Mouse (Mus musculus): ENCODE measurements at regions not wholly inside any gene's neighbourhood (a gene's known extent, or its start where the extent isn't known, plus 50 kb on each side); places are given as distances from the start of the nearest gene placed in this dataset.

DNA sequence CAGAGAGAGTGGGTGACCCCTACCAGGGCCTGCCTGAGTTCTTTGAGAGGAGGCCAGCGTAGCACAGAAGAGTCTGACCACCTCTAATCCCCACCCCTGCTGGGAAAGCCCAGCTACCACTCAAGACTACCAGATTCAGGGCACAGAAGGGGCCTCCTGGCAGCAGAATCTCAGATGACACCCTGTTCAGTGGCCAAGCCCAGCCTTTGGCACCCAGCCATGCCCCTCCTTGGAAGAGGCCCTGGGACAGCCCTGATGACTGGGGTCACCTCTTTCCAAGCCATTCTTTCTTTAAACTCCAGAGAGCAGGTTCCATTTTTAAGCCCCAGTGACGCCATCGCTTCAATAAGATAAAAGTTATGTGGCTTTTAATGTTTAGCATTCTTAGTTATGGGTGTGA is 359.8 kb downstream of the Matn1 start:
- no peak overlapping the region for H3K4me3 ChIP-seq (ENCODE audit: low read depth, low read length)
- peak overlapping the region; percentile 0; the same call in 1 of the 2 replicates for H3K4me2 ChIP-seq (ENCODE audit: low read depth)
- 66% methylated on average over 3 of the region's 3 CpGs for WGBS
- H3K27ac ChIP-seq (ENCODE audit: low read depth, low read length) = peak overlapping the region; percentile 59
- H3K4me1 ChIP-seq (ENCODE audit: insufficient read depth) = peaks cover 20% of the 10 kb centered on the region
- no peaks in the 10 kb centered on the region for H3K36me3 ChIP-seq (ENCODE audit: insufficient read depth)
- no peak for TF ChIP-seq CTCF (IDR thresholded peaks at IDR 0.05; ENCODE audit: low read depth)
- ATAC-seq (peak; percentile 10; the same call in 1 of the 2 replicates), DNase-seq (peak; percentile 36)
- no peaks in the 10 kb centered on the region for H3K27me3 ChIP-seq (ENCODE audit: insufficient read depth, low read length)
- H3K9ac ChIP-seq = no peak overlapping the region
- H3K9me3 ChIP-seq (ENCODE audit: low read length) = no peaks in the 10 kb centered on the region

DNA sequence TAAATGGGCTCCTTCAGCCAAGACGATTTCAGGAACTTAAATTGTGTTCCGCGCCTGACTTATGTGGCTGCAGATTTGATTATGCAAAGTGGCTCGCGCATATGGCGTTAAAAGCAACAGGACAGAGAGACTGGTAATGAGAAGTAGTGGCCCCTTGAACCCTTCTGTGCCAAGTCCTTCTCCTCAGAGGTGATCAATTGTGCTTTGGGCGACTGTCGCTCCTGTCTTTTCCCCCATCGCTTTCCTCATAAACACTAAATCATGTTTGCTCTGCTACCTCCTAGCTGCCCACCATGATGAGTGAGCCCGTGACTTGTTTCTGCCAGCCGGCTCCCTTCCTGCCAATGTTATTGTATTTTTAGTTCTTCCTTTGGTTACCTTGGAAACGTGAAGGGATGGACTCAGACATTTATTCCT is 360.2 kb downstream of the Matn1 start:
- DNase-seq = peak; percentile 78

DNA sequence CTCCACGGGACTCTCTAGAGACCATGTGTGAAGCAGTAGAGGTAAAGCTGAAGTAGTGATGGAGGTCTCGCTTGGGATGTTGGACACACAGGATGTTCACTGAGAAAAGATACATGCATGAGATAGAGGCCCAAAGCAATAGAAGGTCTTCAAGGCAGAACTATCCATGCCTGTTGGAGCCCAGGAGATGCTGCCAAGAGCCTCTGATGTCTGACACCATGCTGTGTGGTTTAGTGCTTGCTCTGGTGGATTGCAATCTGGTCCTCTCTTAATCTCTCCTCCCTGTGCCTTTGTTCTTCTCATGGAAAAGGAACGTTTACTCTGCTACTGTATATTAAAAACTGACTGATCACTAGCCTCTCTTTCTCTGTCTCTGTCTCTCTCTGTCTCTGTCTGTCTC is 370.0 kb downstream of the Matn1 start:
- no peak overlapping the region for H3K27ac ChIP-seq (ENCODE audit: low read depth, low read length)
- DNase-seq (no peak), ATAC-seq (no peak)
- no peak for TF ChIP-seq CTCF (IDR thresholded peaks at IDR 0.05; ENCODE audit: low read depth)
- H3K9ac ChIP-seq = no peak overlapping the region
- no peak overlapping the region for H3K4me3 ChIP-seq (ENCODE audit: low read depth, low read length)
- H3K27me3 ChIP-seq (ENCODE audit: insufficient read depth, low read length) = no peaks in the 10 kb centered on the region
- H3K4me2 ChIP-seq (ENCODE audit: low read depth) = no peak overlapping the region
- 73% methylated on average over 3 of the region's 3 CpGs for WGBS
- no peaks in the 10 kb centered on the region for H3K36me3 ChIP-seq (ENCODE audit: insufficient read depth)
- H3K9me3 ChIP-seq (ENCODE audit: low read length) = no peaks in the 10 kb centered on the region
- H3K4me1 ChIP-seq (ENCODE audit: insufficient read depth) = no peaks in the 10 kb centered on the region

More for the DNA sequence above, 360.2 kb downstream of the Matn1 start:
- H3K4me2 ChIP-seq (ENCODE audit: low read depth) = peak overlapping the region; percentile 0; the same call in 1 of the 2 replicates
- H3K9ac ChIP-seq = no peak overlapping the region
- ATAC-seq = peak; percentile 86
- H3K27ac ChIP-seq (ENCODE audit: low read depth, low read length) = peak overlapping the region; percentile 40; the same call in 1 of the 2 replicates
- no peak for TF ChIP-seq CTCF (IDR thresholded peaks at IDR 0.05; ENCODE audit: low read depth)
- H3K4me1 ChIP-seq (ENCODE audit: insufficient read depth) = peaks cover 15% of the 10 kb centered on the region
- no peak overlapping the region for H3K4me3 ChIP-seq (ENCODE audit: low read depth, low read length)
- no peaks in the 10 kb centered on the region for H3K36me3 ChIP-seq (ENCODE audit: insufficient read depth)
- no peaks in the 10 kb centered on the region for H3K9me3 ChIP-seq (ENCODE audit: low read length)
- WGBS = 49% methylated on average over 12 of the region's 12 CpGs
- H3K27me3 ChIP-seq (ENCODE audit: insufficient read depth, low read length) = no peaks in the 10 kb centered on the region

DNA sequence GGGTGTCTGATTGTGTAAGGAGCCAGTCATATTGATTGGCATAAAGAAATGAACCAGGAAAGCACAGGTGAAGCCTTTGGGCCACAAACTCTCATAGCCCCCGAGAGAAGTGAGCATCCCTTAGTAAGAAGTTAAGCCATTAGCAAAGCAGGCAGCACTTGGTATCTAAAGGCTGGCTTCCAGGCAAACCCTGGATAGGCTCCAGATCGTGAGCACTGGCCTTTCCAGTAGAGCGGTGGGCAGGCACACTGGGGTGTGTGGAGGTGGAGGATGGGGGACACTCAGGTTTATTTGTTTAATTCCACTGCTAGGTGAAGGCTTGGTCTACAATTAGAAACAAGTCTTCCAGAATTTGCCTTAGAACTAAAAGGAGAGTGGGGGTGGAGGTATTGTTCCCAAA is 371.9 kb downstream of the Matn1 start:
- Histone ChIP-seq H3K4me1 (ENCODE audit: insufficient read depth) (no peaks in the 10 kb centered on the region), H3K9me3 (ENCODE audit: low read length) (no peaks in the 10 kb centered on the region), H3K36me3 (ENCODE audit: insufficient read depth) (no peaks in the 10 kb centered on the region), H3K4me3 (ENCODE audit: low read depth, low read length) (no peak overlapping the region), H3K27ac (ENCODE audit: low read depth, low read length) (no peak overlapping the region), H3K9ac (no peak overlapping the region), H3K27me3 (ENCODE audit: insufficient read depth, low read length) (no peaks in the 10 kb centered on the region), H3K4me2 (ENCODE audit: low read depth) (no peak overlapping the region)
- no peak for ATAC-seq
- 56% methylated on average over 3 of the region's 3 CpGs for WGBS
- DNase-seq = no peak
- no peak for TF ChIP-seq CTCF (IDR thresholded peaks at IDR 0.05; ENCODE audit: low read depth)

DNA sequence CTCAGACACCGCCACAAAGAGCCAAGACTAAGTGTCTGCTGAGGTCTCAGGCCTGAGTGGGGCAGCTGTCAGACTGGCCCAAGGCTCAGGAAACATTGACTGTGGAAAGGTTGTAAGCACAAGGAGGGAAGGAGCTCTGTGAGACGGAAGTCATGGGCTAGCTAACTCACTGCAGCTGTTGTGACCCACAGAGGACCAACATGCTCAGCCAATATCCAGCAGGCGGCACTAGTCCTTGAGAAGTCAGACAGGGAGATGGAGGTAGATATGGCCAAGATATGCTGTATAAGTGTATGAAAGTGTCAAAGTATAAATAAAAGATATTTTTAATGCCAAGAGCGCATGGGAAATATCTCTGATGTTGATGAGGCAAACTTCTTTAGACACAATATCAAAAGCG is 378.1 kb downstream of the Matn1 start:
- H3K36me3 ChIP-seq (ENCODE audit: insufficient read depth) = no peaks in the 10 kb centered on the region
- H3K4me1 ChIP-seq (ENCODE audit: insufficient read depth) = no peaks in the 10 kb centered on the region
- no peak overlapping the region for H3K4me3 ChIP-seq (ENCODE audit: low read depth, low read length)
- DNase-seq = no peak
- no peak overlapping the region for H3K9ac ChIP-seq
- no peaks in the 10 kb centered on the region for H3K9me3 ChIP-seq (ENCODE audit: low read length)
- 80% methylated on average over 5 of the region's 5 CpGs for WGBS
- peak; percentile 30 for TF ChIP-seq CTCF (IDR thresholded peaks at IDR 0.05; ENCODE audit: low read depth)
- H3K27me3 ChIP-seq (ENCODE audit: insufficient read depth, low read length) = no peaks in the 10 kb centered on the region
- no peak overlapping the region for H3K4me2 ChIP-seq (ENCODE audit: low read depth)
- ATAC-seq = no peak
- no peak overlapping the region for H3K27ac ChIP-seq (ENCODE audit: low read depth, low read length)

DNA sequence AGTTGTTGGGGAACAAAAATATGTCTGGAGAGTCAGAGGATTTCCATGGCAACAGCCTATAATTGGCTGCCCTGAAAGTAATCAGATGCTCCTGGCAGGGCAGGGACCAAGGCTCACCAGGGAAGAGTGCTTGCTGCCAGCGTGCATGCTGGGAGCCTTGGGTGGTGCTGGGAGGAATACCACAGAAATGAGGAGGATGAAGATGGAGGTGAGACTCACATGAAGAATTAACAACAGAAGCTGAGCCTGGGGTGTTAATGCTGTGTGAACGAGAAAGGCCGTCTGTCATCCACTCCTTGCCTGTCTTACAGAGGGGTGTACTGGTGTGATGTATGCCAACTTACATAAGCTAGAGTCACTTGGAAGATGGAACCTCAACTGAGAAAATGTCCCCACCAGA is 380.3 kb downstream of the Matn1 start:
- Histone ChIP-seq H3K27ac (ENCODE audit: low read depth, low read length) (peak overlapping the region; percentile 57), H3K9me3 (ENCODE audit: low read length) (no peaks in the 10 kb centered on the region), H3K4me3 (ENCODE audit: low read depth, low read length) (no peak overlapping the region), H3K36me3 (ENCODE audit: insufficient read depth) (no peaks in the 10 kb centered on the region), H3K27me3 (ENCODE audit: insufficient read depth, low read length) (no peaks in the 10 kb centered on the region), H3K9ac (no peak overlapping the region), H3K4me1 (ENCODE audit: insufficient read depth) (no peaks in the 10 kb centered on the region), H3K4me2 (ENCODE audit: low read depth) (no peak overlapping the region)
- peak; percentile 74 for DNase-seq
- WGBS = 42% methylated on average over 3 of the region's 3 CpGs
- peak; percentile 79 for ATAC-seq
- no peak for TF ChIP-seq CTCF (IDR thresholded peaks at IDR 0.05; ENCODE audit: low read depth)

DNA sequence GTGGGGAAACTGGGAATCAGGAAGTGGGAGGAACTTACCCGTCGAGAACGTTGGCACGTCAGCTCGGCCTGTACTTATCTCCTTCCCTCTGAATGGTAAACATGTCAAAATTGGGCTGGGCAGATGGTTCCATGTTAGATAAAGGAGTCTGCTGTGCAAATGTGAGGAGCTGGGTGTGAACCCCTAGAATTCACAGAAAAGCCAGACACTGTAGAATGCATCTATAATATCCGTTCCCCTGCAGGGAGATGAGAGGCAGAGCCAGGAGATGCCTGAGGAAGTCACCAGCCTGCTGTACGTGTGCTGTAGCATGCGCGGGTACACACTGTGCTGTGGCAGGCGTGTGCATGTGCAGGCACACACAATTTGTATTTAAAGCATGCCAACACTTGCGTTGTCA is 381.0 kb downstream of the Matn1 start:
- Histone ChIP-seq H3K9me3 (ENCODE audit: low read length) (no peaks in the 10 kb centered on the region), H3K36me3 (ENCODE audit: insufficient read depth) (no peaks in the 10 kb centered on the region), H3K9ac (no peak overlapping the region), H3K27ac (ENCODE audit: low read depth, low read length) (peak overlapping the region; percentile 57; the same call in 1 of the 2 replicates), H3K27me3 (ENCODE audit: insufficient read depth, low read length) (no peaks in the 10 kb centered on the region), H3K4me1 (ENCODE audit: insufficient read depth) (no peaks in the 10 kb centered on the region), H3K4me3 (ENCODE audit: low read depth, low read length) (no peak overlapping the region), H3K4me2 (ENCODE audit: low read depth) (no peak overlapping the region)
- peak; percentile 72 for ATAC-seq
- WGBS = 69% methylated on average over 11 of the region's 11 CpGs
- DNase-seq = peak; percentile 63
- no peak; the same call in none of the 2 replicates for TF ChIP-seq CTCF (IDR thresholded peaks at IDR 0.05; ENCODE audit: low read depth)

Measured in forebrain, postnatal 0 days (tissue).